Mouse (Mus musculus) lung, postnatal 10 days (tissue): ENCODE data around the gene Il33.

Experiments used
- DNase-seq: peaks from one replicate; pipeline ENCODE4 v3.0.0; 2021

The Il33 gene

DNA sequence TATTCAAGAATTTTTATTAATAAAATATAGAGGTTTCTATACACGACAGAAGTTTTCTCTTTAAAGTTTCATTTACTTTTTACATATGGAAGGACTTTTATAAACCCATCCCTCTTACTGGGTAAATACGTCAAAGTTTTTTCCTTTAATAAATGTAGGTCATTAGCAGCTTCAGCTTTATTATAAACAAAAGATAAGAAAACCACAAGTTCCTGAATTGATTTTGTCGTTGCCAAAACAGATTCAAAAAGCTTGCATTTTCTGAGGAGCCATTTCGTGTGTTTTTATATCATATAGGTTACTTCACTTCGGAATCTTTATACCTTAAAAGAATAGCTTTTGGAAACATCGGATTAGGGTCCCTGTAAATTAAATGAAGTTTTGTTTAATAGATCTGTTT is 76.6 kb downstream of the Il33 start:
- DNase-seq, result no peak

GRCm38 (mm10) chr19:30003621-30004020 is 78.7 kb downstream of the Il33 start, which contains the start of gene Trpd52l3:
TSS of gene Trpd52l3 (plus strand) at chr19:30003790.
- DNase-seq, result no peak

- no peak for DNase-seq
Observed at GRCm38 (mm10) chr19:30006371-30006770, 81.5 kb downstream of the Il33 start.
